Mouse (Mus musculus) right cerebral cortex, postnatal 4 days (tissue): ENCODE data around the gene Hoxc4.

Experiments
- DNase-seq: peaks from one replicate; pipeline ENCODE4 v3.0.0-alpha.2; 2022

The Hoxc4 gene

GRCm38 (mm10) chr15:103014166-103015008, 4.3 kb upstream of the Hoxc4 start:
- no peak for DNase-seq

- no peak for DNase-seq
Observed at GRCm38 (mm10) chr15:103015009-103015399, 3.7 kb upstream of the Hoxc4 start.

GRCm38 (mm10) chr15:103015406-103016166, 3.1 kb upstream of the Hoxc4 start:
- DNase-seq, result no peak

- DNase-seq, result no peak
Observed at GRCm38 (mm10) chr15:103020899-103021418, 2.2 kb downstream of the Hoxc4 start.

- no peak for DNase-seq
Observed at GRCm38 (mm10) chr15:103021544-103021943, 2.8 kb downstream of the Hoxc4 start.

GRCm38 (mm10) chr15:103024131-103024530, 5.4 kb downstream of the Hoxc4 start:
- no peak for DNase-seq

- DNase-seq, result no peak
Observed at GRCm38 (mm10) chr15:103027266-103028235, 8.8 kb downstream of the Hoxc4 start.

- no peak for DNase-seq
Observed at GRCm38 (mm10) chr15:103028916-103029512, 10.3 kb downstream of the Hoxc4 start.

GRCm38 (mm10) chr15:103030142-103030541, 11.4 kb downstream of the Hoxc4 start:
- DNase-seq, result no peak

- DNase-seq, result no peak
Observed at GRCm38 (mm10) chr15:103032167-103032566, 13.4 kb downstream of the Hoxc4 start.

GRCm38 (mm10) chr15:103032646-103033575, 14.2 kb downstream of the Hoxc4 start:
- no peak for DNase-seq

- DNase-seq, result no peak
Observed at GRCm38 (mm10) chr15:103034043-103034806, 15.5 kb downstream of the Hoxc4 start.

GRCm38 (mm10) chr15:103034807-103035547, 16.2 kb downstream of the Hoxc4 start:
- no peak for DNase-seq

- no peak for DNase-seq
Observed at GRCm38 (mm10) chr15:103035548-103035881, 16.8 kb downstream of the Hoxc4 start.

GRCm38 (mm10) chr15:103037579-103037978, 18.8 kb downstream of the Hoxc4 start:
- DNase-seq, result no peak

GRCm38 (mm10) chr15:103038701-103039480, 20.2 kb downstream of the Hoxc4 start:
- DNase-seq, result no peak

- no peak for DNase-seq
Observed at GRCm38 (mm10) chr15:103039609-103040008, 20.9 kb downstream of the Hoxc4 start.

- no peak for DNase-seq
Observed at GRCm38 (mm10) chr15:103040601-103041000, 21.9 kb downstream of the Hoxc4 start.

- DNase-seq, result no peak
Observed at GRCm38 (mm10) chr15:103041613-103042012, 22.9 kb downstream of the Hoxc4 start.
